ENCODE assay signal across 7 mouse cellular contexts in the genomic region with DNA sequence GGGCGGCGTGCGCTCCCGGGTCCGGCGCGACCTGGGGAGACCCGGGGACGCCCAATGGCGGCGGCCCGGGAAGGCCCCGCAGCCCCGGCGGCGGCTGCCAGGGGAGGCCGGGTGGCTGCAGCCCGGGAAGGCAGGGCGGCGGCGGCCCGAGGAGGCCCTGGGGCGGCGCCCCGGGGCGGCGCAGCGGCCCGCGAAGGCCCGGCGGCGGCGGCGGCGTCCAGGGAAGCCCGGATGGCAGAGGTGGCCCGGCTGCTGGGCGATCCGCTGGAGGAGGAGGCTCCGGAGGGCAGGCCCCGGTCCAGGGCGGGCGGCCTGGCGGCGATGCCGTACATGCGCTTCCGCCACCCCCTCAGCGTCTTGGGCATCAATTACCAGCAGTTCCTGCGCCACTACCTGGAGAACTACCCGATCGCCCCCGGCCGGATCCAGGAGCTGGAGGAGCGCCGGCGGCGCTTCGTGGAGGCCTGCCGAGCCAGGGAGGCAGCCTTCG. TPM values are rescaled to one million over a fixed set of nuclear protein-coding genes. Genes with fewer than 3 reads are reported as not detected.
DNase-seq lines count a peak whose midpoint lies in the region; ATAC-seq and TF ChIP-seq lines count a peak whose summit lies in the region.

No protein-coding gene starts in this region.

- no peak for TF ChIP-seq POLR2A in small intestine, adult 2 months (IDR thresholded peaks at IDR 0.05; ENCODE audit: low read depth, low read length)

- H3K27ac ChIP-seq in intestine, embryonic 14.5 days (ENCODE audit: low read depth), result peak overlapping the region; percentile 84
- peak overlapping the region; percentile 96 for H3K27ac ChIP-seq in midbrain, embryonic 10.5 days (replicated peaks)
- H3K27ac ChIP-seq in small intestine, adult 2 months (ENCODE audit: insufficient read depth, low read depth, low read length), result no peak overlapping the region

- intact Hi-C loops in gastrocnemius, postnatal 36 days (cut with DNase I), result no loop called here
- intact Hi-C loops in left cerebral cortex, postnatal 4 days (cut with DNase I), result no loop called here

- peaks cover 12% of the 10 kb centered on the region for H3K36me3 ChIP-seq in intestine, embryonic 14.5 days (ENCODE audit: control insufficient read depth, insufficient read depth, low read length)
- peaks cover 40% of the 10 kb centered on the region for H3K36me3 ChIP-seq in midbrain, embryonic 10.5 days
- H3K36me3 ChIP-seq in small intestine, adult 2 months (ENCODE audit: control insufficient read depth, insufficient read depth, low read length), result no peaks in the 10 kb centered on the region

- H3K4me3 ChIP-seq in intestine, embryonic 14.5 days (ENCODE audit: low read depth, low read length), result peak overlapping the region; percentile 76
- H3K4me3 ChIP-seq in midbrain, embryonic 10.5 days, result peak overlapping the region; percentile 88
- H3K4me3 ChIP-seq in small intestine, adult 2 months (ENCODE audit: low read depth, low read length), result peak overlapping the region; percentile 71

- H3K4me1 ChIP-seq in intestine, embryonic 14.5 days (replicated peaks; ENCODE audit: control insufficient read depth, insufficient read depth, low read length), result peaks cover 10% of the 10 kb centered on the region
- H3K4me1 ChIP-seq in midbrain, embryonic 10.5 days, result peaks cover 15% of the 10 kb centered on the region
- H3K4me1 ChIP-seq in small intestine, adult 2 months (ENCODE audit: control insufficient read depth, insufficient read depth, insufficient read length, low read length), result peaks cover 4% of the 10 kb centered on the region; the same call in 1 of the 2 replicates

- peak overlapping the region; percentile 68 for H3K4me2 ChIP-seq in intestine, embryonic 14.5 days (ENCODE audit: low read length)

- no peaks in the 10 kb centered on the region for H3K27me3 ChIP-seq in intestine, embryonic 14.5 days (replicated peaks; ENCODE audit: control insufficient read depth, insufficient read depth, low read length)
- no peaks in the 10 kb centered on the region for H3K27me3 ChIP-seq in midbrain, embryonic 10.5 days (ENCODE audit: low read depth, poor library complexity, severe bottlenecking)
- peaks cover 5% of the 10 kb centered on the region for H3K27me3 ChIP-seq in small intestine, adult 2 months (ENCODE audit: control insufficient read depth, insufficient read depth, low read length)

- DNase-seq in adrenal gland, adult (ENCODE audit: inconsistent age in 2 of 2, low spot score in 1 of 2), result peak; percentile 75 to 93
- DNase-seq in gastrocnemius, postnatal 36 days, result peak; percentile 31 to 51
- DNase-seq in intestine, embryonic 14.5 days (ENCODE audit: low spot score), result peak; percentile 85
- DNase-seq in left cerebral cortex, postnatal 4 days, result peak; percentile 59
- DNase-seq in midbrain, embryonic 10.5 days (ENCODE audit: low spot score), result peak; percentile 74

- under 1% methylated on average over 49 of the region's 62 CpGs for WGBS in intestine, embryonic 14.5 days
- under 1% methylated on average over 58 of the region's 62 CpGs for WGBS in midbrain, embryonic 10.5 days
- 1% methylated on average over 57 of the region's 62 CpGs for WGBS in small intestine, adult 2 months

- H3K9me3 ChIP-seq in intestine, embryonic 14.5 days (ENCODE audit: control insufficient read depth, low read length), result no peaks in the 10 kb centered on the region
- H3K9me3 ChIP-seq in midbrain, embryonic 10.5 days (replicated peaks), result peaks cover 18% of the 10 kb centered on the region

- peak; percentile 33; the same call in 1 of the 2 replicates for ATAC-seq in common myeloid progenitor, adult 5-6 weeks (replicated peaks; ENCODE audit: low read depth, poor library complexity, severe bottlenecking)
- peak; percentile 65 for ATAC-seq in intestine, embryonic 14.5 days (replicated peaks; ENCODE audit: low FRiP score, low TSS enrichment, low read depth)

- H3K9ac ChIP-seq in intestine, embryonic 14.5 days (ENCODE audit: low read length), result peak overlapping the region; percentile 93

- TF ChIP-seq CTCF in small intestine, adult 2 months (IDR thresholded peaks at IDR 0.05; ENCODE audit: extremely low read depth, insufficient read length, insufficient replicate concordance, low read depth, low read length), result no peak

RNA-seq across cellular contexts. Expression of gene Eid2, which starts 0.4 kb away (rescaled TPM):
- total RNA-seq in common myeloid progenitor, adult 5-6 weeks (2017), result 0.87 and 2.7 TPM in 2 replicates
- total RNA-seq in gastrocnemius, postnatal 36 days (2021), result 1 to 10 TPM; 4.9 to 6.3 TPM
- polyA plus RNA-seq in intestine, embryonic 14.5 days (2014; fragmentation: Nextera tagmentation; extraction: Ambion mirVana), result 3.2 and 3.3 TPM in 2 replicates
- total RNA-seq in left cerebral cortex, postnatal 4 days (2021), result 10 to 100 TPM; 73.3 to 78.0 TPM
- polyA plus RNA-seq in midbrain, embryonic 10.5 days (2016; fragmentation: Nextera tagmentation; extraction: Ambion mirVana), result 1.9 and 2.0 TPM in 2 replicates
- 1.1 and 2.3 TPM in 2 replicates for polyA plus RNA-seq in small intestine, adult 2 months (2012; rRNA removed)

RNA-seq across cellular contexts. Expression of gene Eid2b, which starts 9.5 kb away (rescaled TPM):
- 1.9 and 4.7 TPM in 2 replicates for total RNA-seq in common myeloid progenitor, adult 5-6 weeks (2017)
- total RNA-seq in gastrocnemius, postnatal 36 days (2021), result 1 to 10 TPM; 5.2 to 5.9 TPM
- polyA plus RNA-seq in intestine, embryonic 14.5 days (2014; fragmentation: Nextera tagmentation; extraction: Ambion mirVana), result 9.4 and 9.5 TPM in 2 replicates
- total RNA-seq in left cerebral cortex, postnatal 4 days (2021), result 10 to 100 TPM; 44.2 to 46.9 TPM
- 11.9 and 15.3 TPM in 2 replicates for polyA plus RNA-seq in midbrain, embryonic 10.5 days (2016; fragmentation: Nextera tagmentation; extraction: Ambion mirVana)
- polyA plus RNA-seq in small intestine, adult 2 months (2012; rRNA removed), result 3.9 and 5.8 TPM in 2 replicates

RNA-seq across cellular contexts. Expression of gene Selenov, which starts 22.9 kb away (rescaled TPM):
- not detected in 2 replicates for total RNA-seq in common myeloid progenitor, adult 5-6 weeks (2017)
- total RNA-seq in gastrocnemius, postnatal 36 days (2021), result not detected
- 0.28 TPM in 1 of 2 replicates, not detected in the other for polyA plus RNA-seq in intestine, embryonic 14.5 days (2014; fragmentation: Nextera tagmentation; extraction: Ambion mirVana)
- 1 to 10 TPM; 1.1 to 1.3 TPM for total RNA-seq in left cerebral cortex, postnatal 4 days (2021)
- 0.46 and 1.4 TPM in 2 replicates for polyA plus RNA-seq in midbrain, embryonic 10.5 days (2016; fragmentation: Nextera tagmentation; extraction: Ambion mirVana)
- polyA plus RNA-seq in small intestine, adult 2 months (2012; rRNA removed), result not detected in 2 replicates

RNA-seq across cellular contexts. Expression of gene Dll3, which starts 34.0 kb away (rescaled TPM):
- not detected in 2 replicates for total RNA-seq in common myeloid progenitor, adult 5-6 weeks (2017)
- total RNA-seq in gastrocnemius, postnatal 36 days (2021), result not detected
- polyA plus RNA-seq in intestine, embryonic 14.5 days (2014; fragmentation: Nextera tagmentation; extraction: Ambion mirVana), result 6.4 and 6.8 TPM in 2 replicates
- 1 to 10 TPM; 6.9 to 8.1 TPM for total RNA-seq in left cerebral cortex, postnatal 4 days (2021)
- 39.0 and 61.2 TPM in 2 replicates for polyA plus RNA-seq in midbrain, embryonic 10.5 days (2016; fragmentation: Nextera tagmentation; extraction: Ambion mirVana)
- 0.44 and 2.4 TPM in 2 replicates for polyA plus RNA-seq in small intestine, adult 2 months (2012; rRNA removed)

RNA-seq across cellular contexts. Expression of gene Timm50, which starts 43.8 kb away (rescaled TPM):
- 49.6 and 63.8 TPM in 2 replicates for total RNA-seq in common myeloid progenitor, adult 5-6 weeks (2017)
- 10 to 100 TPM; 41.9 to 42.5 TPM for total RNA-seq in gastrocnemius, postnatal 36 days (2021)
- 183 and 198 TPM in 2 replicates for polyA plus RNA-seq in intestine, embryonic 14.5 days (2014; fragmentation: Nextera tagmentation; extraction: Ambion mirVana)
- 10 to 100 TPM; 59.7 to 66.7 TPM for total RNA-seq in left cerebral cortex, postnatal 4 days (2021)
- polyA plus RNA-seq in midbrain, embryonic 10.5 days (2016; fragmentation: Nextera tagmentation; extraction: Ambion mirVana), result 249 and 261 TPM in 2 replicates
- 37.3 and 62.7 TPM in 2 replicates for polyA plus RNA-seq in small intestine, adult 2 months (2012; rRNA removed)

Comparison
In these comparisons a context has a peak if more than half of its experiments do, and no peak if none do; other contexts are left out.
1. RNA of gene Eid2, which starts 0.4 kb away (total RNA-seq): 73.3 to 78.0 TPM in left cerebral cortex, postnatal 4 days; 4.9 to 6.3 TPM in gastrocnemius, postnatal 36 days and 0.87 to 2.7 TPM in common myeloid progenitor, adult 5-6 weeks; every median in the first group is over 10 times any median in the second.
2. Peak in every context shown above with its lines, with median percentiles within 50 percentile points of each other: DNase-seq and H3K4me3 ChIP-seq.